Mouse (Mus musculus): ENCODE data around the gene Morc2b.
"Not testable (repeated sequence)": the region's sequence is repeated elsewhere in the genome, so short reads cannot be mapped to it uniquely, and the experiment has no call there.

The Morc2b gene

GRCm38 (mm10) chr17:33139261-33139820 is at the start of gene Morc2b:
Gene Morc2b (minus strand): TSS chr17:33139683.
- ATAC-seq (ENCODE audit: low TSS enrichment) = no peak

GRCm38 (mm10) chr17:33168147-33168546 is 28.7 kb upstream of the Morc2b start, which contains the start of gene Olfr55:
Gene Olfr55 (plus strand): TSS chr17:33168447.
- ATAC-seq (ENCODE audit: low TSS enrichment) = not testable (repeated sequence)

- peak; percentile 72; the same call in 1 of the 2 replicates for ATAC-seq (ENCODE audit: low TSS enrichment)
Observed at GRCm38 (mm10) chr17:33126257-33126656, 13.2 kb downstream of the Morc2b start.

GRCm38 (mm10) chr17:33124546-33124945 is 14.9 kb downstream of the Morc2b start:
- no peak for ATAC-seq (ENCODE audit: low TSS enrichment)

- ATAC-seq (ENCODE audit: low TSS enrichment) = no peak
Observed at GRCm38 (mm10) chr17:33097396-33097795, 42.1 kb downstream of the Morc2b start.

- peak; percentile 78 for ATAC-seq (ENCODE audit: low TSS enrichment)
Observed at GRCm38 (mm10) chr17:33092391-33093193, 46.9 kb downstream of the Morc2b start.

GRCm38 (mm10) chr17:33091630-33092029 is 47.9 kb downstream of the Morc2b start:
- no peak for ATAC-seq (ENCODE audit: low TSS enrichment)

- ATAC-seq (ENCODE audit: low TSS enrichment) = peak; percentile 96
Observed at GRCm38 (mm10) chr17:33089220-33089949, 50.1 kb downstream of the Morc2b start, which contains the start of gene Zfp563. Gene Zfp563 (plus strand): TSS chr17:33089310.

- ATAC-seq (ENCODE audit: low TSS enrichment) = no peak
Observed at GRCm38 (mm10) chr17:33067958-33068357, 71.5 kb downstream of the Morc2b start, which contains the start of gene 4921501E09Rik. Gene 4921501E09Rik (minus strand): TSS chr17:33068058.

Data from frontal cortex, adult (tissue).